Mouse (Mus musculus): ENCODE data around the gene Aff1. TPM values are rescaled to one million over a fixed set of nuclear protein-coding genes. Genes with fewer than 3 reads are reported as not detected.

Aff1 gene
- polyA plus RNA-seq, 1 experiment from 2014 or later: 7.1 TPM

- H3K4me1 ChIP-seq (replicated peaks; ENCODE audit: control insufficient read depth, insufficient read depth, low read length): no peaks in the 10 kb centered on the region
- H3K4me2 ChIP-seq (ENCODE audit: low read depth, low read length, severe bottlenecking): no peak overlapping the region
- 64% methylated on average over 3 of the region's 3 CpGs for WGBS
- no peak overlapping the region for H3K27ac ChIP-seq (ENCODE audit: low read depth, low read length)
- ATAC-seq (replicated peaks; ENCODE audit: low FRiP score) (no peak), DNase-seq (ENCODE audit: low spot score) (no peak)
- no peaks in the 10 kb centered on the region for H3K36me3 ChIP-seq (ENCODE audit: control insufficient read depth, insufficient read depth, low read length)
- no peaks in the 10 kb centered on the region for H3K9me3 ChIP-seq (ENCODE audit: control insufficient read depth, low read length)
- no peaks in the 10 kb centered on the region for H3K27me3 ChIP-seq (ENCODE audit: control insufficient read depth, insufficient read depth, low read length)
- no peak overlapping the region for H3K4me3 ChIP-seq (ENCODE audit: low read depth, low read length)
- H3K9ac ChIP-seq (ENCODE audit: low read length): no peak overlapping the region
Measured at GRCm38 (mm10) chr5:103681824-103682223, 10.3 kb upstream of the Aff1 start.

DNA sequence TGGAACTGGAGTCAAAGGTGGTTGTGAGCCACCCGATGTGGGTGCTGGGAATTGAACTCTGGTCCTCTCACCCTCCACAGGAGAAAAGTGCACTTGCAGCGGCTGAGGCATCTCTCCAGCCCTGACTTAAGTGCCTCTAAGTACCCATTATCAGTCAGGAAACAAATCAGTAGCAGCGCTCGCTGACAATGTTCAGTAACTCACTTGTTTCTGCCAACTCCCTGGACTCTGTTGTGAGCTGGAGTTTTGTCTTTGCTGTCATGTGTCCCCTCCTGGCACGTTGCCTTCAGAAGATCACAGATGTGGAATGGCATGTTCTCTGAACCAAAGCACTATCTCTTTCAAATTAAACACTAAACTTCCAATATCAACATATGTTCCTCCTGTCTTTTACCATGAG, 2.5 kb upstream of the Aff1 start:
- 91% methylated on average over 5 of the region's 5 CpGs for WGBS
- Histone ChIP-seq H3K9me3 (ENCODE audit: control insufficient read depth, low read length) (no peaks in the 10 kb centered on the region), H3K9ac (ENCODE audit: low read length) (no peak overlapping the region), H3K36me3 (ENCODE audit: control insufficient read depth, insufficient read depth, low read length) (no peaks in the 10 kb centered on the region), H3K27ac (ENCODE audit: low read depth, low read length) (no peak overlapping the region), H3K27me3 (ENCODE audit: control insufficient read depth, insufficient read depth, low read length) (peaks cover 22% of the 10 kb centered on the region), H3K4me3 (ENCODE audit: low read depth, low read length) (no peak overlapping the region), H3K4me2 (ENCODE audit: low read depth, low read length, severe bottlenecking) (no peak overlapping the region), H3K4me1 (replicated peaks; ENCODE audit: control insufficient read depth, insufficient read depth, low read length) (peaks cover 8% of the 10 kb centered on the region; the same call in 1 of the 2 replicates)
- ATAC-seq (replicated peaks; ENCODE audit: low FRiP score) (no peak), DNase-seq (ENCODE audit: low spot score) (no peak)

GRCm38 (mm10) chr5:103690190-103690589, 2.0 kb upstream of the Aff1 start:
- ATAC-seq (replicated peaks; ENCODE audit: low FRiP score) (no peak), DNase-seq (ENCODE audit: low spot score) (no peak)
- Histone ChIP-seq H3K27me3 (ENCODE audit: control insufficient read depth, insufficient read depth, low read length) (peaks cover 23% of the 10 kb centered on the region), H3K4me1 (replicated peaks; ENCODE audit: control insufficient read depth, insufficient read depth, low read length) (peaks cover 8% of the 10 kb centered on the region; the same call in 1 of the 2 replicates), H3K9ac (ENCODE audit: low read length) (no peak overlapping the region), H3K27ac (ENCODE audit: low read depth, low read length) (no peak overlapping the region), H3K4me3 (ENCODE audit: low read depth, low read length) (no peak overlapping the region), H3K36me3 (ENCODE audit: control insufficient read depth, insufficient read depth, low read length) (no peaks in the 10 kb centered on the region), H3K9me3 (ENCODE audit: control insufficient read depth, low read length) (no peaks in the 10 kb centered on the region), H3K4me2 (ENCODE audit: low read depth, low read length, severe bottlenecking) (no peak overlapping the region)
- WGBS: 89% methylated on average over 8 of the region's 8 CpGs

DNA sequence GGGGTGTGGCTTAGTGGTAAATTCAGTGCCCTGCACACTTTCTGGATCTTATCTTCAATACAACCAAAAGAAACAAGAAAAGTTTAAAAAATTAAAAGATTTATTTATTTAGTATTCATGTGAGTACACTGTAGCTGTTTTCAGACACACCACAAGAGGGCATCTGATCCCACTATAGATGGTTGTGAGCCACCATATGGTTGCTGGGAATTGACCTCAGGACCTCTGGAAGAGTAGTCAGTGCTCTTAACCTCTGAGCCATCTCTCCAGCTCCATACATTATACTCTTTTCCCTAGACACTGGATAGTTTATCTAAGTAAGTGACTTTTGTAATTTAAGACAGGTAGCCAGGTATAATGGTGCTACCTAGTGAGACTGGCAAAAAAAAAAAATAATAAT, 1.0 kb upstream of the Aff1 start:
- no peak for ATAC-seq (replicated peaks; ENCODE audit: low FRiP score)

GRCm38 (mm10) chr5:103692531-103693040, 412 bp downstream of the Aff1 start:
- Histone ChIP-seq H3K27ac (ENCODE audit: low read depth, low read length) (no peak overlapping the region), H3K9ac (ENCODE audit: low read length) (peak overlapping the region; percentile 49), H3K4me2 (ENCODE audit: low read depth, low read length, severe bottlenecking) (peak overlapping the region; percentile 97), H3K4me3 (ENCODE audit: low read depth, low read length) (peak overlapping the region; percentile 54), H3K27me3 (ENCODE audit: control insufficient read depth, insufficient read depth, low read length) (peaks cover 23% of the 10 kb centered on the region), H3K36me3 (ENCODE audit: control insufficient read depth, insufficient read depth, low read length) (no peaks in the 10 kb centered on the region), H3K4me1 (replicated peaks; ENCODE audit: control insufficient read depth, insufficient read depth, low read length) (peaks cover 8% of the 10 kb centered on the region; the same call in 1 of the 2 replicates), H3K9me3 (ENCODE audit: control insufficient read depth, low read length) (no peaks in the 10 kb centered on the region)
- DNase-seq (ENCODE audit: low spot score): no peak
- under 1% methylated on average over 34 of the region's 34 CpGs for WGBS
- peak; percentile 28; the same call in 1 of the 2 replicates for ATAC-seq (replicated peaks; ENCODE audit: low FRiP score)

More for the DNA sequence above, 1.0 kb upstream of the Aff1 start:
- H3K4me3 ChIP-seq (ENCODE audit: low read depth, low read length): no peak overlapping the region
- H3K27me3 ChIP-seq (ENCODE audit: control insufficient read depth, insufficient read depth, low read length): peaks cover 23% of the 10 kb centered on the region
- no peak overlapping the region for H3K27ac ChIP-seq (ENCODE audit: low read depth, low read length)
- H3K4me2 ChIP-seq (ENCODE audit: low read depth, low read length, severe bottlenecking): no peak overlapping the region
- H3K9me3 ChIP-seq (ENCODE audit: control insufficient read depth, low read length): no peaks in the 10 kb centered on the region
- H3K4me1 ChIP-seq (replicated peaks; ENCODE audit: control insufficient read depth, insufficient read depth, low read length): peaks cover 8% of the 10 kb centered on the region; the same call in 1 of the 2 replicates
- H3K36me3 ChIP-seq (ENCODE audit: control insufficient read depth, insufficient read depth, low read length): no peaks in the 10 kb centered on the region
- DNase-seq (ENCODE audit: low spot score): no peak
- no peak overlapping the region for H3K9ac ChIP-seq (ENCODE audit: low read length)

GRCm38 (mm10) chr5:103693041-103693641, 967 bp downstream of the Aff1 start:
- WGBS: under 1% methylated on average over 28 of the region's 28 CpGs
- peaks cover 23% of the 10 kb centered on the region for H3K27me3 ChIP-seq (ENCODE audit: control insufficient read depth, insufficient read depth, low read length)
- DNase-seq (ENCODE audit: low spot score) (peak; percentile 64), ATAC-seq (replicated peaks; ENCODE audit: low FRiP score) (peak; percentile 16; the same call in 1 of the 2 replicates)
- H3K4me1 ChIP-seq (replicated peaks; ENCODE audit: control insufficient read depth, insufficient read depth, low read length): peaks cover 8% of the 10 kb centered on the region; the same call in 1 of the 2 replicates
- peak overlapping the region; percentile 97 for H3K4me2 ChIP-seq (ENCODE audit: low read depth, low read length, severe bottlenecking)
- H3K9me3 ChIP-seq (ENCODE audit: control insufficient read depth, low read length): no peaks in the 10 kb centered on the region
- peak overlapping the region; percentile 49 for H3K9ac ChIP-seq (ENCODE audit: low read length)
- H3K4me3 ChIP-seq (ENCODE audit: low read depth, low read length): peak overlapping the region; percentile 54
- no peaks in the 10 kb centered on the region for H3K36me3 ChIP-seq (ENCODE audit: control insufficient read depth, insufficient read depth, low read length)
- H3K27ac ChIP-seq (ENCODE audit: low read depth, low read length): no peak overlapping the region

GRCm38 (mm10) chr5:103694094-103694493, 1.9 kb downstream of the Aff1 start:
- H3K4me2 ChIP-seq (ENCODE audit: low read depth, low read length, severe bottlenecking): no peak overlapping the region
- H3K27me3 ChIP-seq (ENCODE audit: control insufficient read depth, insufficient read depth, low read length): peaks cover 23% of the 10 kb centered on the region
- no peaks in the 10 kb centered on the region for H3K36me3 ChIP-seq (ENCODE audit: control insufficient read depth, insufficient read depth, low read length)
- H3K27ac ChIP-seq (ENCODE audit: low read depth, low read length): no peak overlapping the region
- ATAC-seq (replicated peaks; ENCODE audit: low FRiP score) (no peak), DNase-seq (ENCODE audit: low spot score) (no peak)
- H3K4me3 ChIP-seq (ENCODE audit: low read depth, low read length): no peak overlapping the region
- H3K9me3 ChIP-seq (ENCODE audit: control insufficient read depth, low read length): no peaks in the 10 kb centered on the region
- WGBS: 46% methylated on average over 6 of the region's 6 CpGs
- H3K9ac ChIP-seq (ENCODE audit: low read length): no peak overlapping the region
- peaks cover 8% of the 10 kb centered on the region; the same call in 1 of the 2 replicates for H3K4me1 ChIP-seq (replicated peaks; ENCODE audit: control insufficient read depth, insufficient read depth, low read length)

- H3K4me2 ChIP-seq (ENCODE audit: low read depth, low read length, severe bottlenecking): no peak overlapping the region
- peaks cover 16% of the 10 kb centered on the region for H3K27me3 ChIP-seq (ENCODE audit: control insufficient read depth, insufficient read depth, low read length)
- H3K9me3 ChIP-seq (ENCODE audit: control insufficient read depth, low read length): no peaks in the 10 kb centered on the region
- ATAC-seq (replicated peaks; ENCODE audit: low FRiP score): no peak
- H3K4me3 ChIP-seq (ENCODE audit: low read depth, low read length): no peak overlapping the region
- 73% methylated on average over 5 of the region's 5 CpGs for WGBS
- H3K4me1 ChIP-seq (replicated peaks; ENCODE audit: control insufficient read depth, insufficient read depth, low read length): peaks cover 5% of the 10 kb centered on the region; the same call in 1 of the 2 replicates
- no peak for DNase-seq (ENCODE audit: low spot score)
- no peak overlapping the region for H3K9ac ChIP-seq (ENCODE audit: low read length)
- no peaks in the 10 kb centered on the region for H3K36me3 ChIP-seq (ENCODE audit: control insufficient read depth, insufficient read depth, low read length)
- H3K27ac ChIP-seq (ENCODE audit: low read depth, low read length): no peak overlapping the region
Measured at GRCm38 (mm10) chr5:103697875-103698491, 5.8 kb downstream of the Aff1 start.
